Mouse (Mus musculus) midbrain, embryonic 13.5 days (tissue): Measurements from ENCODE around the gene Bax. TPM values are rescaled to one million over a fixed set of nuclear protein-coding genes. Genes with fewer than 3 reads are reported as not detected.

ENCODE experiments used
- microRNA-seq: library from miRNA; unstranded; fragments of <30 nt; microRNA quantifications from one replicate; pipeline ENCODE4, GENCODE M21; 2016
- polyA plus RNA-seq: library from polyadenylated mRNA; unstranded; fragments of >200 nt; fragmentation: Nextera tagmentation; extraction: Ambion mirVana; gene quantifications from 2 replicates; pipeline ENCODE4 v1.2.1, GENCODE M21; 2015

The Bax gene
- polyA plus RNA-seq, 1 experiment from 2014 or later = 265 TPM

Small RNA genes lying within 50 kb of the gene (microRNA-seq; reads per million reads assigned to microRNA genes)
- not detected for gene Gm22133

Other genes with a start within 250 kb of the Bax start
- gene Cd37, start 227.8 kb downstream of the Bax start, polyA plus RNA-seq = 0.84 and 1.5 TPM in 2 replicates
- gene Slc6a16, start 225.8 kb downstream of the Bax start, polyA plus RNA-seq = 0.24 and 0.28 TPM in 2 replicates
- not detected in 2 replicates for gene Slc6a21, start 189.4 kb downstream of the Bax start, polyA plus RNA-seq
- gene Trpm4, start 133.1 kb downstream of the Bax start, polyA plus RNA-seq = 7.3 and 10.8 TPM in 2 replicates
- gene Hrc, start 131.6 kb downstream of the Bax start, polyA plus RNA-seq = 0.10 and 0.26 TPM in 2 replicates
- gene Ppfia3, start 99.9 kb downstream of the Bax start, polyA plus RNA-seq = 17.2 and 19.8 TPM in 2 replicates
- gene Lin7b, start 96.3 kb downstream of the Bax start, polyA plus RNA-seq = 7.1 and 7.9 TPM in 2 replicates
- gene Snrnp70, start 71.2 kb downstream of the Bax start, polyA plus RNA-seq = 223 and 238 TPM in 2 replicates
- not detected in 2 replicates for gene Kcna7, start 61.2 kb downstream of the Bax start, polyA plus RNA-seq
- not detected in 2 replicates for gene Ntf5, start 53.2 kb downstream of the Bax start, polyA plus RNA-seq
- gene Lhb, start 46.1 kb downstream of the Bax start, polyA plus RNA-seq = 0.50 TPM in 1 of 2 replicates, not detected in the other
- 20.6 and 23.4 TPM in 2 replicates for gene Gys1, start 32.1 kb downstream of the Bax start, polyA plus RNA-seq
- 121 and 123 TPM in 2 replicates for gene Ruvbl2, start 28.8 kb downstream of the Bax start, polyA plus RNA-seq
- 6,845 and 7,096 TPM in 2 replicates for gene Ftl1, start 7.0 kb downstream of the Bax start, polyA plus RNA-seq
- gene Tulp2, start 15.0 kb upstream of the Bax start, polyA plus RNA-seq = 0.22 TPM in 1 of 2 replicates, not detected in the other
- gene Gm45808, start 19.9 kb upstream of the Bax start, polyA plus RNA-seq = not detected in 2 replicates
- 3.3 and 3.6 TPM in 2 replicates for gene Dhdh, start 21.9 kb upstream of the Bax start, polyA plus RNA-seq
- gene Nucb1, start 43.5 kb upstream of the Bax start, polyA plus RNA-seq = 86.7 and 101 TPM in 2 replicates
- gene Ppp1r15a, start 59.4 kb upstream of the Bax start, polyA plus RNA-seq = 11.7 and 11.9 TPM in 2 replicates
- 0.23 and 0.46 TPM in 2 replicates for gene Plekha4, start 59.4 kb upstream of the Bax start, polyA plus RNA-seq
- 0.13 and 0.21 TPM in 2 replicates for gene Hsd17b14, start 88.0 kb upstream of the Bax start, polyA plus RNA-seq
- 20.7 and 24.5 TPM in 2 replicates for gene Bcat2, start 103.3 kb upstream of the Bax start, polyA plus RNA-seq
- 0.17 TPM in 1 of 2 replicates, not detected in the other for gene Fgf21, start 148.6 kb upstream of the Bax start, polyA plus RNA-seq
- gene Fut1, start 150.4 kb upstream of the Bax start, polyA plus RNA-seq = not detected in 2 replicates
- gene Izumo1, start 154.9 kb upstream of the Bax start, polyA plus RNA-seq = 0.17 TPM in 1 of 2 replicates, not detected in the other
- gene Rasip1, start 160.6 kb upstream of the Bax start, polyA plus RNA-seq = 7.5 and 9.4 TPM in 2 replicates
- gene Mamstr, start 173.1 kb upstream of the Bax start, polyA plus RNA-seq = 3.1 and 4.8 TPM in 2 replicates
- gene Fut2, start 199.5 kb upstream of the Bax start, polyA plus RNA-seq = 0.06 and 0.09 TPM in 2 replicates
- 0.39 and 0.59 TPM in 2 replicates for gene Ntn5, start 217.1 kb upstream of the Bax start, polyA plus RNA-seq
- 0.17 and 0.31 TPM in 2 replicates for gene Sec1, start 227.5 kb upstream of the Bax start, polyA plus RNA-seq
- gene Car11, start 232.9 kb upstream of the Bax start, polyA plus RNA-seq = 35.9 and 40.0 TPM in 2 replicates
- 3.4 and 4.0 TPM in 2 replicates for gene Dbp, start 238.2 kb upstream of the Bax start, polyA plus RNA-seq
- gene Rpl18, start 248.6 kb upstream of the Bax start, polyA plus RNA-seq = 643 and 684 TPM in 2 replicates